Mouse (Mus musculus) olfactory bulb, adult 2 months (tissue): ENCODE results near the gene Dpyd. TPM values are rescaled to one million over a fixed set of nuclear protein-coding genes. Genes with fewer than 3 reads are reported as not detected.

Experiments
- H3K27ac ChIP-seq: fragments of 200-500 bp; 2 replicates; pipeline ENCODE4 v1.5.1; 2012; ENCODE audit warnings: low read depth, low read length; ENCODE audit not compliant: insufficient read depth
- H3K4me1 ChIP-seq: fragments of 200-500 bp; 2 replicates; pipeline ENCODE4 v1.6.1; 2012; ENCODE audit warnings: low read length; ENCODE audit not compliant: control insufficient read depth, insufficient read depth
- H3K4me3 ChIP-seq: fragments of 200-500 bp; 2 replicates; pipeline ENCODE4 v1.5.1; 2012; ENCODE audit warnings: mild to moderate bottlenecking, low read depth, low read length, moderate library complexity; ENCODE audit not compliant: insufficient read depth
- CTCF ChIP-seq: fragments of 200-500 bp; IDR thresholded peaks from 2 replicates; pipeline ENCODE4 v1.5.1; 2012; ENCODE audit warnings: low read depth, mild to moderate bottlenecking, low read length, moderate library complexity; ENCODE audit not compliant: insufficient read depth
- POLR2A ChIP-seq: fragments of 200-500 bp; IDR thresholded peaks from 2 replicates; pipeline ENCODE4 v1.6.1; 2012; ENCODE audit warnings: mild to moderate bottlenecking, low read depth, low read length, moderate library complexity; ENCODE audit not compliant: insufficient read depth
- WGBS: fragments of 180-500 bp; shearing (Covaris S2); methylation state at CpG from one replicate; pipeline ENCODE4 v1.1.7; 2018; 5-methylcytosine and 5-hydroxymethylcytosine counted together
- polyA plus RNA-seq: library from polyadenylated mRNA; stranded (reverse); fragments of >200 nt; gene quantifications from 2 replicates; pipeline ENCODE4 v1.2.4, GENCODE M21; 2012; ENCODE audit warnings: low replicate concordance; ENCODE audit not compliant: missing spikeins, insufficient read depth, insufficient read length

Gene Dpyd
- polyA plus RNA-seq, 1 experiment = not detected

DNA sequence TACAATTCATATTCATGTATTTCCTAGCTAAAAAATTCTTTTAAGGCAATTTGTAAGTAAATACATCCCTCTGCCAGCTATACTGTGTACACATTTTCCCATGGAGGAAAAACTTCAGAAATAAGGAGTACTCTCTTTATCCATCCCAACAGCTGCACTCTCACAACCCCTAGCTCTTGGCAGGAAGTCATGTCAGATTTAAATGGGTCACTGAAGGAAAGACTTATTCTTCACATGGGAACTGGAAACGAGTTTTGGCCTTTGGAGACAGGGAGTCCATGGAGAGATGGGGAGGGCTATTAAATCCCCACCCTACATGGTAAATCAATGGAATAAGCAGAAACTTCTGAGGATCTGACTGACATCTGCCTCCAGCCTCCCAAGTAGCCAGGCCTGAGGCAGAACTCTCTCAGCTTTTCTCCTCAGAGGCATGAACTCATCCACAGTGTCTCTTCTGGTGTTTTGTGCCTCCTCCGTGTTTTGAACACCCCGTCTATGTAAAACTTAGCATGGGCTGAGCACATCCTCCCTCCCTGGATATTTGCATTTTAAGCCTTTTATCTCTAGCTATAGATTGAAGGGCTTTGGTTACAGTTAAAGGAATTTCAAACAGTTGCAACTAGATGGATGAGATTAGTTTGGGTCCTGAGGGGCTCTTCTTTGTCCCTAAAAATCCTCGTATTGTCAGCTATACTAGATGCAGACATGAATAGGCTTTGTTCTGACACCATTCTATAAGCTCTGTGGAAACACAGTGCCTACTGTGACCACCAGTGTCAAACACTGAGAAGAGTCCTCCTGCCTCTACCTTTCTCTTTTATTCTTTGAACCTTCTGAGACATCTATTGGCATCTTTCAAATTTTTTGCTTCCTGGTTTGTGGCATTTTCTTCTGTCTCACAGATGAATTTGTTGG lies 288.9 kb downstream of the Dpyd start:
- 61% methylated on average over 4 of the region's 4 CpGs for WGBS
- Histone ChIP-seq H3K4me1 (no peaks in the 10 kb centered on the region), H3K27ac (no peak overlapping the region), H3K4me3 (no peak overlapping the region)
- TF ChIP-seq POLR2A (no peak), CTCF (no peak)

GRCm38 (mm10) chr3:118852711-118853110 lies 290.8 kb downstream of the Dpyd start:
- Histone ChIP-seq H3K4me1 (no peaks in the 10 kb centered on the region), H3K4me3 (no peak overlapping the region), H3K27ac (no peak overlapping the region)
- TF ChIP-seq POLR2A = no peak
- no peak for TF ChIP-seq CTCF
- 94% methylated on average over 5 of the region's 5 CpGs for WGBS

- H3K27ac ChIP-seq = no peak overlapping the region
- TF ChIP-seq POLR2A (no peak), CTCF (no peak)
- H3K4me1 ChIP-seq = no peaks in the 10 kb centered on the region
- H3K4me3 ChIP-seq = no peak overlapping the region
- 86% methylated on average over 7 of the region's 7 CpGs for WGBS
Observed at GRCm38 (mm10) chr3:118855411-118855810, 293.5 kb downstream of the Dpyd start.

- no peaks in the 10 kb centered on the region for H3K4me1 ChIP-seq
- no peak overlapping the region for H3K27ac ChIP-seq
- TF ChIP-seq POLR2A (no peak), CTCF (no peak)
- 85% methylated on average over 10 of the region's 10 CpGs for WGBS
- H3K4me3 ChIP-seq = no peak overlapping the region
Observed at GRCm38 (mm10) chr3:118869113-118870107, 307.5 kb downstream of the Dpyd start.

DNA sequence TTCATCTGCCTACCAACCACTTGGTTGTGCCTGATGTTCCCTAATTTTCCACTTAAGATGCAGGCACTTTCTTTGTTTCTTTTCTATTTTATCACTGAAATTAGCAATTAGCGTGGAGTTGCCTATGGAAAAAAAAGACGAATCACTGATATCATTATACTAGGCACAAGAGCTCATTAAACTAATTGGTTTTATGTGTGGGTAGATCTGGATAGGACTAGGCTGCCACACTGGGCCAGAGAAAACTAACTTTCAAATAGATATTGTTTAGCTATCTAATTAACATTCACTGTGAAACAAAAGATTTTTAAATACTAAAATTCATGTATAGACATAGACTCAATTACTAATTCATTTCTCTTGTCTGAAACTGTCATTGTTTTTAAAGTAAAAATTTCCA lies 313.9 kb downstream of the Dpyd start:
- Histone ChIP-seq H3K27ac (no peak overlapping the region), H3K4me1 (no peaks in the 10 kb centered on the region), H3K4me3 (no peak overlapping the region)
- TF ChIP-seq POLR2A (no peak), CTCF (no peak)
- WGBS = 24% methylated on average over 2 of the region's 2 CpGs

GRCm38 (mm10) chr3:118899036-118899435 lies 337.1 kb downstream of the Dpyd start:
- no peaks in the 10 kb centered on the region for H3K4me1 ChIP-seq
- WGBS = 89% methylated on average over 11 of the region's 11 CpGs
- H3K27ac ChIP-seq = no peak overlapping the region
- no peak for TF ChIP-seq CTCF
- no peak for TF ChIP-seq POLR2A
- H3K4me3 ChIP-seq = no peak overlapping the region

DNA sequence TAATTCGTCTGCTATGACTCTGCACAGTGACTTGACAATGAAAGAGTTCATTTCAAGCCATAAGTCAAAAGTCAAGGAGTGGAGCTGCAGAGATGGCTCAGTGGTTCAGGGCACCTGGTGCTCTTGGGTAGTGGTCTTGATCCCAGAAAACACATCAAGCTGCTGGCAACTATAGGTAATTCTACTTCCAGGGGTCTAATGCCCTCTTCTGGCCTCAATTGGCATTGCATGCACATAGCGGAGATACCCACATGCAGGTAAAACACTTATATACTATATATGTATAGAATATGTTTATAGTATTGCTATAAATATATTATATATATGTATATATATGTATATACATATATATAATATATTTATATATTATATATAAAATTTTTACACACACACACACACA lies 429.4 kb downstream of the Dpyd start:
- 96% methylated on average over 2 of the region's 2 CpGs for WGBS
- Histone ChIP-seq H3K27ac (no peak overlapping the region), H3K4me1 (no peaks in the 10 kb centered on the region), H3K4me3 (no peak overlapping the region)
- TF ChIP-seq POLR2A (no peak), CTCF (no peak)

DNA sequence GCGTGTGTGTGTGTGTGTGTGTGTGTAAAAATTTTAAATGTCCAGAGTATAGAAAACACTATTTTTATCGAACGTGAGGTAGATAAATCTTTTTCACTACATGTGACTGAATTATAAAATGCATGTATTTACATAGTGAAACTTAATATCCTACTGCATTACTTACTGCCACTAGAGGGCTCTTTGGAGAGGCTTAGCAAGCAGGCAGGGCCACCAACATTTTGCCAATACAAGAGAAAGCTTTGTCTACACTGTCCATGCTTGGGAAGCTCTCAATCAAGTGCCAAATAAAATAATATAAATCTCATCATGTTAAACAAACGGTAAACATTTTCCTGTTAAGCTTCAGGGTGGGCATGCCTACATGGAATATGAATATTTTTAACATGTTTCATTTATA lies 429.9 kb downstream of the Dpyd start:
- H3K27ac ChIP-seq = no peak overlapping the region
- no peaks in the 10 kb centered on the region for H3K4me1 ChIP-seq
- WGBS = 84% methylated on average over 4 of the region's 4 CpGs
- no peak overlapping the region for H3K4me3 ChIP-seq
- TF ChIP-seq CTCF (no peak), POLR2A (no peak)
